Mouse (Mus musculus): ENCODE measurements around the gene Med12l. TPM values are rescaled to one million over a fixed set of nuclear protein-coding genes. Genes with fewer than 3 reads are reported as not detected.
"Not testable (repeated sequence)": the region's sequence is repeated elsewhere in the genome, so short reads cannot be mapped to it uniquely, and the experiment has no call there.

Med12l gene
- total RNA-seq, 2 experiments from 2014 or later, result 0.23 TPM; not detected in 1

DNA sequence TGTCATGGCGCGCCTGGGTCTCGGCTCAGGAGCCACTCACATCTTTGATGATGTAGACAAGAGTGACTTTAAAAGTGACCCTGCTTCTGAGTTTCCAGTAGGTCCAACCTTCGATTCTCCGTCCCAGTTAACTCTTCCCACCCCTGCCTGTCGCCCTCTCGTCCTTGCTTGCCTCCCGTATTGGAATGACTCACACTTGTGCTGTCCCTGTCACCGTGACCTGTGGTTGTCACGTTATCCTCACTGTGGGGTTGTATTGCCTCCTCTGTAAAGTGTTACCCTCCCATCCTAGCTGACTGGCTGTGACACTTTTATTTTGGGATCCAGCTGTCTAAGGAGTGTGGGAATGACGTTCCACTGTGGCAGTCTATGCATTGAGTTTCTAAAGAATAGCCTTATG is 87.1 kb downstream of the Med12l start:
- no peak for ATAC-seq (replicated peaks; ENCODE audit: low FRiP score, poor library complexity, severe bottlenecking)

DNA sequence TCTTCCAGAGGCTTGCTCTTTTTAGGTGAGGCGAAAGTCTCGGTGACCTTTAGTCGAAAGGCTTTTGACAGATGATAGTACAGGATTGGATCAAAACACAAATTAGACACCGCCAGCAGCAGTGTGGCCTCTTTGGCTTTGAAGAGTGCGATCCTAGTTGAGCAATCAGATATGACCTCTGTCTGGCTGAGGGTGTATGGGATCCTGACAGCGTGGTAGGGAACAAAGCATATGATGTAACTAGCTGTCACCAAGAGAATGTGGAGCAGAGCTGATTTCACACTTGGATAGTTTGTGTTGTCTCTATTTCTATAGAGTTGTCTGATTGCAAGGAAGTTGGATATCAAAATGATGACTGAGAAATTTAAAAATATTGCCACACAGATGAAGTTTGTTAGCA is 91.8 kb downstream of the Med12l start:
- ATAC-seq (replicated peaks; ENCODE audit: low FRiP score, poor library complexity, severe bottlenecking), result no peak

DNA sequence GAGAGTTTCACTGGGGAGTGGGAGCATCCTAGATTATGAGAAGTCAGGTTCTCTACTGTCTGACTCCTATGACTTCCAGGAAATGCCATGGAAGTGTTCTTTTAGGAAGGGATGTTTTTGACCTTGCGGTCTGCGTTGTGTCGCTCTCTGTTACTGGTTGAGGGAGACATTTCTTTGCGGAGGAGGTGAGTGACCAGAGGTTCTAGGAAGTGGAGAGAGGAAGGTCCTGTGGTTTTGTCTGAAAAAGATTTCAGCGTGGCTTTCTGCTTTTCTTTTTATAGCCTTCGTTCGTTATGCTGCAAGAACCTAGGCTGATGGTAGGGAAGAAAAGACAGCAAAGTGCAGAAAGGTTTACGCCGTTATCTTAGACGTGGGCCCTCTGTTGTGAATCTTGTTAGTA is 92.9 kb downstream of the Med12l start:
- ATAC-seq (replicated peaks; ENCODE audit: low FRiP score, poor library complexity, severe bottlenecking), result no peak

DNA sequence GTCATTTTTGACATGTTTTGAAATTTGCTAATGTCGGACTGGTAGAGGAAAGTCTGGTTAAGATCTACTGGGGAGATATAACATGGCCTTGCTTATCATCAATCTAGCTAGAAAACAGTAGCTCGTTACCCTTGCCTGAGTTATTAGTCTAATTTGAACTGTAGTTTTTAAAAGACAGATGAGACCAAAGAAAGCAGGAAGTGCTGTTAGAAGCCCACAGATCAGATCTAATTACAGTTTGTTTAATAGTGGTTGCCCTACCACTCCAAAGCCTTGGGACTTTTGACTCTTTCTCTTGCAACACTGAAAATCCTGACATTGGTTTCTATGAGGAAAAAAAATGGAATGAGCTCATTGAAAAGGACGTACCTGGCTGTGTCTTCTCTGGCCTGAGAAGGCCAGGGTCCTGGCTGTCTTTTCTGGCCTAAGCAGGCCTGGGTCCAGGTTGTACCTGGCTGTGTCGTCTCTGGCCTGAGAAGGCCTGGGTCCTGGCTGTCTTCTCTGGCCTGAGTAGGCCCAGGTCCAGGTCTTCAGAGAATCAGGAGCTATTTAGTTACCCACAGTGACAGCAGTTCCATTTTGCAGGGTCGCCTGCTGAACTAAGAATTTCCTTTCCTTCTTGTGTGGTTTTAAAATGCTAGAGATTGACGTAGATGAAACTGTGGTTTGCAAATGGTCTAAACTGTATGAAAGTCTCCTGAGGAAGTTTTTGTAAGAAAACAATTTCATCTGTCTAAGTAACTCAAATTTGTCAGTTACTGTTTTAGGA is 95.8 kb downstream of the Med12l start, which contains the start of gene Gpr171:
TSS of gene Gpr171 (minus strand) at position 604 of the 769 bp plus-strand sequence.
- no peak for ATAC-seq (replicated peaks; ENCODE audit: low FRiP score, poor library complexity, severe bottlenecking)

DNA sequence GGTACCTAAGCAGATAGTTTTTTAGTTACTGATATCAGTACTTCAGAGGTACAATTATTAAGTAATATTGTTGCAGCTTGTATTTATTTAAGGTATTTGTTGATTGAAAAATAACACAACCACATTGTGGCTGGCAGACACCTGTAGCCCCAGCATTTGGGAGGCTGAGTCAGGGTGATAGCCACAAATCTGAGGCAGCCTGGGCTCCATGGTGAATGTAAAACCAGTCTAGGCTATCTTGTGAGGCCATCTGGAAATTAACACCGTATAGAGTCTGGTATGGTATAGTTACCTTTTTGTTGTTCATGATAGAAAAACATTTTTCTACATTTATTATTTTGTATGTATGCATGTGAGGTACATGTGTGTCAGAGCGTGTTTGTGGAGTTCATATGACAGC is 96.5 kb downstream of the Med12l start:
- ATAC-seq (replicated peaks; ENCODE audit: low FRiP score, poor library complexity, severe bottlenecking), result no peak

DNA sequence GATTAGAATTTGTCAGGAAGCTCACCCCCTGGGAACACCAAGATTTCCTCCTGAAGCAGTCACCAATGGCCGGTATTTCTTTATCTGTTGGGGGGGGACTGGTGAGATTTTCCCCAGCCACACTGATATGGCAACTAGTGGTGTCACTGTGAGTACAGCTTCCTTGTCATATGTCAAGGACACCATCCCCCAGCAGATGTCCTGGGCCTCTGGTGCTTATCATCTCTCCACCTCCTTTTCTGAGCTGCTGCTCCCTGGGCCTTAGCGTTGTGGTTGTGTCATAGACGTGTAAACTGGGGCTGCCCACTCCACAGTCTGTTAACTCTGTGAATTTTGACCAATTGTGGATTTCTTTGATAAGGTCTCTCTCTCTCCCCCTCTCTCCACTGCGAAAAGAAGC is 98.8 kb downstream of the Med12l start:
- no peak for ATAC-seq (replicated peaks; ENCODE audit: low FRiP score, poor library complexity, severe bottlenecking)

DNA sequence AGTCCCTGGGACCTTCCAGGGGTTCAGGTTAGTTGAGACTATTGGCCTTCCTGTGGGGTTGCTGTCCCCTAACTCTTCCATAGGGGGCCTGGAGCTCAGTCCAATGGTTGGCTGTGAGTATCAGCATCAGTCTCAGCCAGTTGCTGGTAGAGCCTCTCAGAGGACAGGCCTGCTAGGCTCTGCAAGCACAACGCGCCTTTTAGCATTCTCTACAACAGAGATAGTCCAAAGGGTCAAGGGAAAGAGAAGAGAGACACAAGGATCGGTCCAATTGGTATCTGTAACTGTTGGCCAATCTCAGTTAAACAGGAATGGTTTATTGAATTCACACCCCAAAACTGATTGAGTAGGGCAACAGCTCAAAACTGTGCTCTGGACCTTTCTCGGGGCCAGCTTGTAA is 101.8 kb downstream of the Med12l start:
- no peak for ATAC-seq (replicated peaks; ENCODE audit: low FRiP score, poor library complexity, severe bottlenecking)

DNA sequence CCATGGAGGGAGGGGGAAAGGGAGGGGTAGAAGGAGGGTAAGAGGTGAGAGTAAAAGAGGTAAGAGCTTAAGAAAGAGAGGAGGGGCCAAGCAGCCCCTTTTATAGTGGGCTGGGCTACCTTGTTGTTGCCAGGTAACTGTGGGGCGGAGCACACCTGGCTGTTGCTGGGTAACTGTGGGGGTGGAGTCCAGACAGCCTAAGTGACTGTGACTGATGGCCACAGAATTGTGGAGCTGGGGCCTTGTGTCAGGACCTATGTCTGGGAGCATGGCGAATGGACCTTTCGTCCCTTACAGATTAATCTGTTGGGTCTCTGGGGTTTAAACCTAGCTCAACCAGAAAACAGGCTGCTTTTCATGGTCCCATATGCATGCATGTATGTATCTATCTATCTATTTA is 104.2 kb downstream of the Med12l start:
- not testable (repeated sequence) for ATAC-seq (replicated peaks; ENCODE audit: low FRiP score, poor library complexity, severe bottlenecking)

DNA sequence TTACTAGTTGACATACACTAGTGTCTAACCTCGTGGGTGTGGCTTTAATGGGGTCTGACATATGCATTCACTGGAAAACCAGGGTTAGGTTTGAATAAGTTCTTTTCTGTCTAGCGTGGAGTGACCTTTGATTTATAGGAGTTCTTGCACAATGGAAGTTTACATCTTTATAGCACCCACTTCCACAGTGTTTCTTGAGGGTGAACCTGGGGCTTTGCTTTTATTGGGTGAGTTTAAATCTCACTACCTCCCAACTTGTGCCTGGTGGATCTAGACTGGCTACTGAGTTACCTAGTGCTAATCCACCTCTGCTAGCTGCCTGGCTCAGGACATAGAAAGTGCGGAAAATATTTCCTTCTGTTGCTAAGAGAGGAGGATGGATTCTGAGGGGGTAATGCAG is 106.3 kb downstream of the Med12l start:
- ATAC-seq (replicated peaks; ENCODE audit: low FRiP score, poor library complexity, severe bottlenecking), result no peak

DNA sequence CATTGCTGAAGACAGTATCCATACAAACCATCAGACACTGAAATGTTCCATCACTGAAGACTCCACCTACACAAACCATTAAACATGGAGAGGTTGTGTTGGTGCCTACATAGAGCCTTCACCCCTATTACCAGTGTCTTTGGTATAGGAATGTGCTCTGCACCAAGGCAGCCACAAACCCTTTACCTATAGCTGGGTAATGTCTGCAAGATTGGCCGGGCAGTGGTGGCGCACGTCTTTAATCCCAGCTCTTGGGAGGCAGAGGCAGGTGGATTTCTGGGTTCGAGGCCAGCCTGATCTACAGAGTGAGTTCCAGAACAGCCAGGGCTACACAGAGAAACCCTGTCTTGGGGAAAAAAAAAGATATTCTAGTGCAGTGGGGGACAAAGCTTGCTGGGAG is 107.7 kb downstream of the Med12l start:
- not testable (repeated sequence) for ATAC-seq (replicated peaks; ENCODE audit: low FRiP score, poor library complexity, severe bottlenecking)

DNA sequence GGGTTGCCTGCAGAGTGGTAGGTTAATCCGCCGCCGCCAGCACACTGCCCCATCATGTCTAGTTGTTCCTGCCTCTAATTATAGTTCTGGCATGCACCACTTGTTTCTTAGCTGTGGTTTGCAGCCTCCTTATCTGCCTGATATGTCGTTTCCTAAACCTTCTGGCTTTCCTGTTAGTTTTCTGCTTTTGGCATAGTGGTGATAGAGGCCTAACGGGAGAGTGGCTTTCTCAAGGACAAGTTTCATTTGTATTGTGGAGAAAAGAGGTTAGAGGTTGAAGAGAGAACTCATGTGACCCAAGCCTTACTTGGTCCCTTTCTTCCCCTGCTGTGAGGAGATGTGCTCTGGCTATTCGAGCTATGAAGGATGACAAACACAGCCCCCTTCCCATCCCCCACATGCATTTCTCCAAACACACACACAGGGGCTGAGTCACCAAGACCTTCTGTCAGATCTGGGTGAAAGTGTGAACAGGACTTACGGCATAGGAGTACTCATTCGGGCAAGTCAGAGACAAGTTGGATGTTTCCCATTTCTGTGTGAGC is 108.4 kb downstream of the Med12l start:
- no peak for ATAC-seq (replicated peaks; ENCODE audit: low FRiP score, poor library complexity, severe bottlenecking)

DNA sequence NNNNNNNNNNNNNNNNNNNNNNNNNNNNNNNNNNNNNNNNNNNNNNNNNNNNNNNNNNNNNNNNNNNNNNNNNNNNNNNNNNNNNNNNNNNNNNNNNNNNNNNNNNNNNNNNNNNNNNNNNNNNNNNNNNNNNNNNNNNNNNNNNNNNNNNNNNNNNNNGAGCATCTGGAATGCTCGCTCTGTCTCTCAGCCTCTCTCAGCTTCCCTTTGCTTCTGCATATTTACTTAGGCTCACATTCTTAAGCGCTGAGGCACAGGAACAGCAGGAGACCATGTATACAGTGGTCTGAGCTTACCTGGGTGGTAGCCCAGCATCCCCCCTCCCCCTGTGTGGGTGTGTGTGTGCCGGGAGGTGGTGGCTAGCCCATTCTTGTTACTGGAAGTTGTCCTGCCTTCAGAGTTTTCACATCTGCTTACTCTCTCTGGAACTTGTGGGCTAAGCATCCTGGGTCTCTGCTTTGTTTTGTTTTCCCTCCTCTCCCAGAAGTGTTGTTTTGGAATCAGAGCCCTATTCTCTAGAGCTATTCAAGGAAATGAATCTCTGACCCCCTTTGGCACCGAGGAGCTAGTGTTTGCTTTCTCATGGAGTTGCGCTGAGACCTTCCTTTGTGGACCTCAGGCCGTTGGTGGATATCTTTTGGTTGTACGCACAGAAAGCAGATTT is 115.6 kb downstream of the Med12l start:
- ATAC-seq (replicated peaks; ENCODE audit: low FRiP score, poor library complexity, severe bottlenecking), result no peak

DNA sequence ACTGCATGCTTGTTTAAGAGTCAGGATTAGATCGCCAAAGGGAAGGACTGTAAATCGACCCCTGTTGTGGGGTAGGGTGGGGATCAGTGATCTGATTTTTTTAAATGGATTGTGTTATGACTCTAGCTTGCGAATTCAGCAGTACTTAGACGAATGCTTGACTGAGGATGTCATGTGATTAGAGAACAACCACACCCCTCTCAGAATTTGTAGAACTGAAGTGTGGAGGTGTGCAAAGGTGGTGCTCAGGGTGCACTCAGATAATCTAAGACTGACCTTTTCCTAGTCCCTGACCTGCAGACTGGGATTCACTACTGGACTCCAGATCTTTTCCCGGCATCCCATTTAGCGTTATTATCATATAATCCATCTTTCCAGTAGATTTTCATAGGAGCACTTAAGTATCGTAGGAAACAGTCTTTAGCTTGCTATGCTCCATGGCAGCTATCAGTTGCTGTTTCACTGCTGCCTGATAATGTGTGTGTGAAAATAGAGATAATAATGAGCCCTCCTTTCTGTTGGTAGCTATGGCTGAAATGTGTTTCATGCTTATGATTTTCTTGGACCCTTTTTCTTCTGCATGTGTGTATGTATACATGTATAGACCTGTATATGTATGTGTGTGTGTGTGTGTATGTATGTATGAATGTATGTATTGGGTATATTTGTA is 116.3 kb downstream of the Med12l start:
- no peak for ATAC-seq (replicated peaks; ENCODE audit: low FRiP score, poor library complexity, severe bottlenecking)

DNA sequence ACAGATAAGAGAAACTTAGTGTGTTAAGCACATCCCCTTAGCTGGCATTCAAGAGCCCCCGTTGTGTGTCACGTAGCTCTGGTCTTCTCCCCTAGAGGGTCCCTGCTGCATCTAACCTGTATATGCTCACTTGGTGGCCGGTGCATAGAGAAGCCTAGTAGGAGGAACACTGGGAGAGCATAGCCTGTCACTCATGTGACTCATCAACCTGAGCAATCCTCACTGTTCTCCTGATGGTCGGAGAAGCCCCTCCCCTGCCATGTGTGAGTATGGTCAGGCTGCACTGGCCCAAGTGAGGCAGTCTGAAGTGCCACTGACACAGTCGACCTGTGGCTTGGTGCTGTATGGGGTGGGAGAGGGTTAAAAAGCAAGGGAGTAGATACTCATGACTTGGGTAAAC is 119.4 kb downstream of the Med12l start:
- ATAC-seq (replicated peaks; ENCODE audit: low FRiP score, poor library complexity, severe bottlenecking), result no peak

DNA sequence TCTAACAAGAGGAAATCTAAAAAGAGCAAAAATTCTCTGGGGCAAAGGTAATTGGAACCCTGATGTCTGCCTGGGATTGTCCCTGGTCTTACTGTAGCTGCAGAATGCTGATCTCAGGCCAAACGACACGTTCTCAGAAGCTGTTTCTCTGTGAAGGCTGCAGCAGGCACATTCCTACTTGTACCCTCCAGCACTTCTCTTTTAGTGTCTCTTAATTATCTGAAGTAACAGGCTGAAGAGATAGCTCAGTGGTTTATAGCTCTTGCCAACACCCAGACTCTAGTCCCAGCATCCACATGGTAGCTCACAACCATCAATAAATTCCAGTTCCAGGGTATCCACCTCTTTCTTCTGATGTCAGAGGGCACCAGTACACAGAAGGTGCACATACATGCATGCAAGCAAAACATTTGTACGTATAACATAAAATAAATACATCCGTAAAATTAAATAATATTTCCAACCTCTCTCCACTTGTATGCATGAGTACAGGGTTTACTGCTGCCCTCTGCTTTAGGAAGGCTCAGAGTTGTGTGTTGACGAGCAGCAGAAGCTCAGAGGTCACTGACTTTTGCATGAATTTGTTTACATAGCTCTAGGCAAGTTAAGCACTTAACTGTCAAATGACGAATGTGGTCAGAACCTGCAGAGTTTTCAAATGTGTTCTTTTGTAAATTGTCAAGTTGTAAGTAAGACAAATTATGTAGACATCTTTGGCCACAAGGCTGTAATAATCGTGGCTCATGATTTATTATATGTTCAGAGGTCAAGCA is 120.3 kb downstream of the Med12l start:
- ATAC-seq (replicated peaks; ENCODE audit: low FRiP score, poor library complexity, severe bottlenecking), result no peak

DNA sequence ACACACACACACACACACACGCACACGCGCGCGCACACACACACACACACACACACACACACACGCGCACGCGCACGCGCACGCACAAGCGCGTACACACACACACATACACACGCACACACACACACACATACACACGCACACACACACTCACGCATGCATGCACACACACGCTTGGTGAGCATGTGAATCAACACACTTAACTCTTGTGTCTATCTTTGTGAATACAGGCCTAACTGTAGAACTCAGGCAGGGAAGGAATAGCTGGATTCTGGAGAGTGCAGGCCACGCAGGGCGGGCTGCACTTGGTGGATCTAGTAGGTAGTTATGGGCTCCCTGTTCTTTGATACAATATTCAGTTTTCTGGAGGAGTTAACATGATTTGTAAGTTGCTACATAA is 123.1 kb downstream of the Med12l start:
- ATAC-seq (replicated peaks; ENCODE audit: low FRiP score, poor library complexity, severe bottlenecking), result no peak

DNA sequence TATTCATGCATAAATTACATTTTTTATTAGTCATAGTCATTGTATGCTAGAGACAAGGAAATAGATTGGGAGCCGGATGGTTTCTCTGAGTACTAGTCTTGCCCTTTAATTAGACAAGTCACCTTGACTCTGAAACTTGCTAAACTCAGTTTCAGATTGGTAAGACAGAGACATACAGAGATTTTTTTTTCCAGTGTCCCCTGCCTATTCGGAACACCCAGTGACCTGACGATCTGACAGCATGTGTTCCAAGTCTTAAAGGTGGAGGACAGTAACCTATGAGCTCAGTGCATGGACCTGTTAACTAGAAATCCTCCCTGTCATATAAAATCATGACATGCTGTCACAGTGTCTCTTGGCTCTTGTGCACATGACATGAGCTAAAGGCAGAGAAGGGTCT is 123.9 kb downstream of the Med12l start:
- no peak for ATAC-seq (replicated peaks; ENCODE audit: low FRiP score, poor library complexity, severe bottlenecking)

DNA sequence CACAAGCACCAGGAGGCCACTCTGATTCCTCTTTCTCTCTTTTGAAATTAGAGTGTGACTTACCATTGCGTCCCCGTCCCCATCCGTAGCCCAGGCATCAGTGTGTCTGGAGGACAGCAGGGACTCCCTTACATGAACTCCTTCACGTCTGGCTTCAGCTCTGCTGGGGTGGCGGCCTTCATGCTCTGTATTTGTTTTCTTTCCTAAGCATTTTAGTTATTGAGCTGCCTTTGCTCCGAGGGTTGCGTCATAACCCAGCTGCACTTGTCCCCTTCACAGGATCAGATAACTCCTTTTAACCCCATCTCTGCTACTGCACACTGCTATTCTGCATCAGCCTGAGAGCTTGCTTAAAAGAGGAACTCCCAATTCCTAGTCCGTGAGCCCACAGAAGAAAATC is 124.8 kb downstream of the Med12l start:
- ATAC-seq (replicated peaks; ENCODE audit: low FRiP score, poor library complexity, severe bottlenecking), result no peak

DNA sequence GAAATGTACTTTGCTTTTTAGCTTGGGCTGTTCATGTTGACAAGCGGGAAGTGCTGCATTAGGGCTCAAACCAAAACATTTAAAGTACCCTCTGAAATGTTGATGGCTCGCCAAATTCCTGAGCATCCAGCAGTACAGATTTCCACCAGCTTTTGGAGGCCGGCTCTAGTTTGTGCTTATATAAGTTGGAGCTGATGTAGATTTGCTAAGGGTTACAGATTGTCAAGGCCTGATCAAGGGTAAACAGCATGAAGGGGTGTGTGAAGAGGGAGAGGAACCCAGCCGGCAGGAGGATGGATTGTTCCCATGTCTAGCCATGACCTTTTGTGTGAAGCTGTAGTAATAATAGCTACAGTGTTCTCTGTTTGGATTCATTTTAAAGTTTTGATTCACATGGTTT is 125.5 kb downstream of the Med12l start:
- no peak for ATAC-seq (replicated peaks; ENCODE audit: low FRiP score, poor library complexity, severe bottlenecking)

DNA sequence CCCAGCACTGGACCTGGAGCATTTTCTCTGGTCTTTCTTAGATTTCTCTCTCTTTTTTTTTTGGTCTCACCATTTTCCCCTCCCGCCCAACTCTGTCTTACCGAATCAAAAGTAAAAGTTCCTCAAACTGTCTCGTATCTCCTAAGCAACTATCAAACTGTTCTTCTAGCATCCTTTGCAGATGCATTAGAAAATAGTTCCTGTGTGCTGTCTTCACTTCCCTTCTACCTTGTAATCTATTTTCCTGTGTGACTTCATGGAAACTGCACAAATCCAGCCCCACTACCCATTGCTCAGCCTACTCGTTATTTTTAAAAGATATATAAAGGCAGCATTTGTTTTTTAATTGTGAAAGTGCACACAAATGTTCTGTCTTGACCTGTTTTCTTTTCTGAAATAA is 126.3 kb downstream of the Med12l start:
- no peak for ATAC-seq (replicated peaks; ENCODE audit: low FRiP score, poor library complexity, severe bottlenecking)
